Mouse (Mus musculus) adrenal gland, adult 2 months (tissue): ENCODE results near the gene Kcnmb3. TPM values are rescaled to one million over a fixed set of nuclear protein-coding genes. Genes with fewer than 3 reads are reported as not detected.
A peak's percentile ranks its signal among the peaks of the same experiment; 100 is the strongest.

ENCODE experiments used
- DNase-seq: peaks from one replicate; pipeline ENCODE4 v3.0.0; 2021
- polyA plus RNA-seq: library from polyadenylated mRNA; depleted of rRNA; stranded (reverse); fragments of >200 nt; gene quantifications from 2 replicates; pipeline ENCODE4 v1.2.3, GENCODE M21; 2012
- total RNA-seq, 2 experiments: library from RNA; stranded (reverse); gene quantifications; 2 replicates each; pipeline ENCODE4 v1.2.3; 2021

The Kcnmb3 gene
- total and polyA plus RNA-seq, 3 experiments = 0.17 to 1.2 TPM; not detected in 1

DNA sequence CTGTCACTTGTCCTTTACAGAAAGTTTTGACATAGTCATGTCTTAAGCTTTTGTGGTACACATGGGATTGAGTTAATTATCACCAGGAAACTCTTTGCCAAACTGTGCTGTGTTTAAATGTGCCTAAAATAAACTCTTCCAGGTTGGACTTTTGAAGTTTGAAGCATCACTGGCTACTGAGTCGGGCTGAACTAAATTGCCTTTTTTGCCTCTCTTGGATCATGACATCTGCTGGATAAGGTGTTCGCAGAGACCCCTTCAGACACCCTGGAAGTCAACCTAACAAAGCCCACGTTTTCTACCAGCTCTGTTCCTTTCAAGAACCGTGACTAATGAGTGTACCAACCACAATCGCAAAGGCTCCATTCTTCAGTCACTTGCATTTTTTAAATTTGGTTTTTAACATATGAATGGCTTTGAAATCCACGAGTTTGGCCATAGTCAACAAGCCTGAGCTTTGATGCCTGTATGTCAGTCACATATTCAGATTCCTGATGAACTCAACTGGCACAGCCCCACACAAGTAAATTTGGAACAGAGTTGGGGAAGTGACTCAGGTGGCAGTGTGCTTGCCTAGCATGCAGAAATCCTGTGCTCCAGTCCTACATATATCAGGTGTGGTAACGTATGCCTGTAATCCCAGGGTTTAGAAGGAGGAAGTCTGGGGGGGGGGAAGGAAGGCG lies 3.2 kb upstream of the Kcnmb3 start:
- no peak for DNase-seq

DNA sequence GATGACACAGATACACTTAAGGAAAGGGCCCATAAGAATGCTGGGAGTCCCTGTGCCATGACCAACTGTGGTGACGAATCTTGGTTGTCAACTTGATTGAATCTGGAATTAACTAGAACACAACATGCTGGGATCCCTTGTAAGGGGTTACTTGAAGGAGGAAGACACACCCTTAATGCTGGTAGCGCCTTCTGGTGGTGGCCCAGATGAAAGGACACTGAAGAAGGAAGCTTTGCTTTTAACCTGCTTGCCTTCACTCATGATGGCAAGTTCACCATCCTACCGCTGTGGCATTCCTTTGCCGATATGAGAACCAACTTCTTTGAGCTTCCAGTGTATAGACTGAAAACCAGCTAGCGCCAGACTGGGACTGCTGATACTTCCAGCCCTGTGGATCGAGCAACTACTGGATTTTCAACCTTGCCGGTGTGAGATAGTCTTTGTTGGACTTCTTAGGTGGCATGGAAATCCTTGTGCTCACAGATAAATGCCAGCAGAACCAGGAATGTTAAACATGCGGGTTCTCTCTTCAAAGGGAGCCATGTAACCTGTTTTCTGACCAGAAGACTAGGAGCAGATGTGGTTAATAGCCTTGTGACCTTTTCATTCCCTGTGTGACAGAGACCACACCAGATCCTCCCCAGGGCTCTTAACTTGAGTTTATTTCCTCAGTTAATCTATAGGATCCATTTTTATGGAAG lies 2.5 kb upstream of the Kcnmb3 start:
- DNase-seq = no peak

- DNase-seq = no peak
These were observed 1.1 kb downstream of the Kcnmb3 start for GRCm38 (mm10) chr3:32490928-32491315.

GRCm38 (mm10) chr3:32490076-32490927 lies 1.7 kb downstream of the Kcnmb3 start:
- DNase-seq = no peak

- DNase-seq = no peak
These were observed 3.9 kb downstream of the Kcnmb3 start for GRCm38 (mm10) chr3:32488172-32488571.

DNA sequence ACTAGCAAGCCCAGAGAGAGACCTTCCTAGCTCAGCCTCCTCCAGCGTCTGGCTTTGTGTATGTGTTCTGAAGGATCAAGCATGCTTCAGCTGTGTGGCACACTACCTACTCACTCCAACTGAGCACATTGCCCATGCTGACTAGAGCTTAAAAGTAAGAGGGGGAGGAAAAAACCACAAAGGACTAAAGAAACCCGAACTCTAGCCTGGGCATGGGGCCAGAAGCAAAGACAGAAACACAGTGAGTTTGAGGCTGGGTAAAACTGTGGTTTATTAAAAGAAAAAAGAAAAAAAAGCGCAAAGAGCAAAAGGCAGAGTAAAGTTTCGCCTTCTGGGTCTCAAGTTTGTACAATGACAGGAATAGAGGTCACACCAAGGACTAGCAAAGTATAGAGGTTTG lies 5.5 kb downstream of the Kcnmb3 start:
- no peak for DNase-seq

- no peak for DNase-seq
These were observed 9.0 kb downstream of the Kcnmb3 start for GRCm38 (mm10) chr3:32483035-32483434.

- no peak for DNase-seq
These were observed 12.1 kb downstream of the Kcnmb3 start for GRCm38 (mm10) chr3:32479961-32480360.

GRCm38 (mm10) chr3:32473184-32473583 lies 18.8 kb downstream of the Kcnmb3 start:
- no peak for DNase-seq

DNA sequence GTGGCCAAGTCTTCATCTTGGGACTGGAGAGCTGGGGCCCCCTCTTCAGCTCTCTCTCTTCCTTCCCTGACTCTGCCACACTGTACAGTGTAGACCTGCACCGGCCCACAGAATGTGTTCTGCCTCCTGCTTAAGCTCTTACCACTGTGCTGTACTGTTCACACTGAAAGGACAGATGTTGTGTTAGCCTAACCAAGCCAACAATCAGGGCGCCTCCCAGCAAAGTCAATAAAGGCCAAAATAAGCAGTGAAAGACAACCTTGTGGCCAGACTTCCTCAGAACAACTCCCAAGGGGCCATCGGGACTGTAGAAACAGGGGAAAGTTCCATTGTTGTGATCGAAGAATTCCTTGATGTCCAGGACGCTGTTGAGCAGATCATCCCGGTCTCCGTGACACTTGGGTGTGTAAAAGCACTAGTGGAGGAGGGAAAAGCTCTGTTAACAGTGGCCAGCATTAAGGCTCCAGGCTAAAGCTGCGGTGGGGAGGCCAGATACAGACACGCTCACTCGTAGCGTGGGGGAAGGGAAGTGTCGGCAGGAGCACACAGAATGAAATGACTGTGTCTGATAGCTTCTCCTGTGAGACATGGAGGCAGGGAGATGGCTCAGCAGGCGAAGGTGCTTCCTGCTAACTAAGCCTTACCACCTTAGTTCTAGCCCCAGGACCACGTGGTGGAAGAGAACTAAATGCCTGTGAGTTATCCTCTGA lies 19.7 kb downstream of the Kcnmb3 start:
- no peak for DNase-seq

GRCm38 (mm10) chr3:32471098-32471497 lies 20.9 kb downstream of the Kcnmb3 start:
- DNase-seq = no peak

DNA sequence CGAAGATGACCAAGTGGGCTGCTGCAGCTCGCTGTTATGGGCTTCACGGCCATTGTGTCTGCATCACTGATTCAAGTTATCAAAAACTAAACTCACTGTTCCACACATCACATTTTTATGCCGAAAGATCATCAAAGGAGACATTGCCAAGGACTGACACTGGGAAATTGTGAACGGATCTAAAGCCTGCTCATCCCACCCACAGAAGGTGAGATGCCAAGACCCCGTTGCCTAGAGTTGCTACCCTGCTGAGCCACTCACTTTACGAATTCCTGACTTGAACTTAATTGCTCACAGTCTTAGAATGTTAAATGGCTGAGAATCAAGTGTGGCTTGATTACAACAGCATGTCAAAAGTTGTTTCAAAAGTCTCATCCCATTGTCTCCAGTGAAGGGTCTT lies 21.6 kb downstream of the Kcnmb3 start:
- no peak for DNase-seq

DNA sequence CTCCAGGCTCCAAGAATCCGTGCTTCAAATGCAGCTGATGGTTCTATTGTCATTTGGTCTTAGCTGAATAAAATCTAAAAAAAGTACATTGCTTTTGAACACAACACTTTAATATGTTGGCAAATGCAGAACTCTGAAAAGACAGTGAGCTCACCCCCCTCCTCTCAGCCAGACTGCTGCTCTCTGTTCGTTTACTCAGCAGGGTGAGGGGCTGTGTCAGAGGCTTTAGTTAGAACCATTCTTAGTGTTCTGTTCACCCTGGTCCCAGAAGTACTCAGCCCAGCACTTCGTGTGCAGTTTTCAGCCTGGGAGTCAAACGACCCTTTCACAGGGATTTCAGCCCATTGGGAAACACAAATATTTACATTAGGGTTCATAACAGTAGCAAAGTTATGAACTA lies 23.6 kb downstream of the Kcnmb3 start:
- DNase-seq = no peak

DNA sequence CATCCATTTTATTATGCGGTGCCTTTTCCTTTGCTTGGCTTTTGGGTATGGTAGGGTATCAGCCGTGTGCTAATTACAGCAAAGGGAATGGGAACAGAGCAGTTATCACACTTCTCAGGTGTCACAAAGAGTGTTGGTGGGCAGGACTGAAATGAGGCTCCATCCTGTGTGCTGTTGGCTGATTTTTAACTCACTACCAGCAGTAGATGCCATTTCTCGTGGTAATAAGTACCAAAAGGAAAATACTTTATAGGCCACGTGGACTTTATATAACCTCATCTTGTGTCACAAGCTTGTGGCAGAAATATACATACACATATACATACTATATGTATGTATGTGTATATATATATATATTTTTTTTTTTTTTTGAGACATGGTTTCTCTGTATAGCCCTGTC lies 24.7 kb downstream of the Kcnmb3 start:
- DNase-seq = no peak

DNA sequence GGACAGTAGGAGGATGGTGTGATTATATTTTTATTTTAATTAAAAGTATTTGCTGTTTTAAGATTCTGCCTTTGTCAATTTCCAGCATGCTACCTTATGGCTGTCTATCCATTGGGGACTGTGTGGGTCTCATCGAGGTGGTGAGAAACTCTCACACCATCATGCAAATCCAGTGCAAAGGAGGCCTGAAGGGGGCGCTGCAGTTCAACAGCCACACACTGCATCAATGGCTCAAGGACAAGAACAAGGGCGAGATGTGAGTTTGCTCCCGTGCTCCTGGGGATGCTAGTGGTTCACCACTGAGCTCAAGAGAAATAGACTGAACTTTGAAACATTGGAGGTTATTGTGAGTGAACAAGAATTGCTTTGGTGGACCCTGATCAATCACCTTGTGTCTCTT lies 32.3 kb downstream of the Kcnmb3 start:
- peak; percentile 53 for DNase-seq

- no peak for DNase-seq
These were observed 37.6 kb downstream of the Kcnmb3 start for GRCm38 (mm10) chr3:32454329-32455021.

DNA sequence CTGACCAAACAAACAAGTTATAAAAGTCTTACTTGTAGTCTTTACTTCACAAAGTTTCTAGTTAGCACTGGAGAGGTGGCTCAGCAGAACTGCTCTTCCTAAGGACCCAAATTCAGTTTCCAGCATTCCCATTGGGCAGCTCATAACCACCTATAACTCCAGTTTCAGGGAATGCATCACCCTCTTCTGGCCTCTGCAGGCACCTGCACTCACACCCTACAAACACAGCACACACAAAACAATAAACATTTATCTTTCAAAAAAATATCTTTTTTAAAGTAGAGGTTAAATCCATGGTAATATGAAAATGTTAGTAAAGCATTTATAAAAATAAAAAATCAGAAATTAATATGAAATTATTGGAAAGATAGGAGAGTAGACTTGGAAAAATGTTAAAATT lies 50.3 kb downstream of the Kcnmb3 start:
- DNase-seq = no peak

- peak; percentile 49 for DNase-seq
These were observed 53.3 kb downstream of the Kcnmb3 start for GRCm38 (mm10) chr3:32438716-32439115.

DNA sequence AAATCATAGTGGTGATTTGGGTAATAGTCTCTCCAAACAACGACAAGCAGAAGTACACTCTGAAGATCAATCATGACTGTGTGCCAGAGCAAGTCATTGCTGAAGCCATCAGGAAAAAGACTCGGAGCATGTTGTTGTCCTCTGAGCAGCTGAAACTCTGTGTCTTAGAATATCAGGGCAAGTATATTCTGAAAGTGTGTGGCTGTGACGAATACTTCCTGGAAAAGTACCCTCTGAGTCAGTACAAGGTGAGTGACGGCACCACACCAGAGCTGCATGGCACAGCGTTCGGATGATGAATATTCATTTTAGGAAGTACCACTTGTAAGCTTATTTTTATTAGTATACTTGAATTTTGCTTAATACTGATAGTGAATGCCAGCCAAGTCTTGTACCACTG lies 54.2 kb downstream of the Kcnmb3 start:
- DNase-seq = no peak

- no peak for DNase-seq
These were observed 54.7 kb downstream of the Kcnmb3 start for GRCm38 (mm10) chr3:32437297-32437696.

- no peak for DNase-seq
These were observed 55.9 kb downstream of the Kcnmb3 start for GRCm38 (mm10) chr3:32436101-32436500.

DNA sequence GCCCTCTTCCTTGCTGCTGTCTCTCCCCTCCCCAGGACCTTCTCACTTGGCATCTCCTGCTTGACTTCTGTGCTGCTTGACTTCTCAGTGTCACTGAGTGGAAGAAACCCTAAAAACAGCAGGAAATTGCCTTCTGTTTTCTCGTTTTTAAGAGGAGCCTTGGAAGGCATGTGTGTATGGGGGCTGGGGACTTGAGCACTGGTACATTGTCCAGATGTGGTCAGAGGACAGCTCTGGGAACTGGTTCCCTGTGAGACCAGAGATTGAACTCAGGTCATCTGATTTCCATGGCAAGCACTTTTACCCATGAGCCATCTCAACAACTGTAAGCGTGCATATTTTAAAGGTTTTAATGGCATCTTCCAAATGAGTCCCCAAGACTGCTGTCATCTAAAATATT lies 58.0 kb downstream of the Kcnmb3 start:
- no peak for DNase-seq
